Mouse (Mus musculus) forelimb bud, embryonic 11.5 days (tissue): ENCODE measurements around the gene Slc22a4.
"Not testable (repeated sequence)": the region's sequence is repeated elsewhere in the genome, so short reads cannot be mapped to it uniquely, and the experiment has no call there.

Source experiments
- DNase-seq: peaks from one replicate; pipeline ENCODE4 v3.0.0-alpha.2; 2012; ENCODE audit warnings: low read depth, low spot score

Gene Slc22a4

GRCm38 (mm10) chr11:54058056-54058617 lies 30.2 kb upstream of the Slc22a4 start:
- peak; percentile 48 for DNase-seq

GRCm38 (mm10) chr11:54057428-54057827 lies 29.5 kb upstream of the Slc22a4 start:
- peak; percentile 74 for DNase-seq

GRCm38 (mm10) chr11:54056132-54056531 lies 28.2 kb upstream of the Slc22a4 start:
- no peak for DNase-seq

- peak; percentile 49 for DNase-seq
Measured at GRCm38 (mm10) chr11:54054257-54054656, 26.4 kb upstream of the Slc22a4 start.

GRCm38 (mm10) chr11:54053090-54053489 lies 25.2 kb upstream of the Slc22a4 start:
- DNase-seq, result no peak

- DNase-seq, result no peak
Measured at GRCm38 (mm10) chr11:54052128-54052527, 24.2 kb upstream of the Slc22a4 start.

- no peak for DNase-seq
Measured at GRCm38 (mm10) chr11:54051161-54051560, 23.3 kb upstream of the Slc22a4 start.

GRCm38 (mm10) chr11:54050205-54050604 lies 22.3 kb upstream of the Slc22a4 start:
- no peak for DNase-seq

GRCm38 (mm10) chr11:54040676-54041075 lies 12.8 kb upstream of the Slc22a4 start:
- DNase-seq, result no peak

- DNase-seq, result not testable (repeated sequence)
Measured at GRCm38 (mm10) chr11:54032872-54033271, 5.0 kb upstream of the Slc22a4 start.

- DNase-seq, result no peak
Measured at GRCm38 (mm10) chr11:54028997-54029396, 1.1 kb upstream of the Slc22a4 start.

- DNase-seq, result no peak
Measured at GRCm38 (mm10) chr11:54027131-54028043, 503 bp downstream of the Slc22a4 start.

GRCm38 (mm10) chr11:54026491-54027041 lies 1.3 kb downstream of the Slc22a4 start:
- DNase-seq, result no peak

GRCm38 (mm10) chr11:54021396-54022093 lies 6.3 kb downstream of the Slc22a4 start:
- no peak for DNase-seq

GRCm38 (mm10) chr11:54018893-54019732 lies 8.8 kb downstream of the Slc22a4 start:
- no peak for DNase-seq

- DNase-seq, result no peak
Measured at GRCm38 (mm10) chr11:54017596-54017995, 10.3 kb downstream of the Slc22a4 start.

- DNase-seq, result no peak
Measured at GRCm38 (mm10) chr11:54016051-54016450, 11.8 kb downstream of the Slc22a4 start.

- no peak for DNase-seq
Measured at GRCm38 (mm10) chr11:54012961-54013360, 14.9 kb downstream of the Slc22a4 start.

- DNase-seq, result no peak
Measured at GRCm38 (mm10) chr11:54011255-54011654, 16.6 kb downstream of the Slc22a4 start.

- DNase-seq, result peak; percentile 27
Measured at GRCm38 (mm10) chr11:54008416-54008920, 19.4 kb downstream of the Slc22a4 start.

GRCm38 (mm10) chr11:54007717-54008116 lies 20.2 kb downstream of the Slc22a4 start:
- no peak for DNase-seq
